Mouse (Mus musculus): ENCODE measurements around the gene Gp1bb. TPM values are rescaled to one million over a fixed set of nuclear protein-coding genes. Genes with fewer than 3 reads are reported as not detected.

The Gp1bb gene
- polyA plus RNA-seq, 1 experiment from 2014 or later: 7.4 TPM

DNA sequence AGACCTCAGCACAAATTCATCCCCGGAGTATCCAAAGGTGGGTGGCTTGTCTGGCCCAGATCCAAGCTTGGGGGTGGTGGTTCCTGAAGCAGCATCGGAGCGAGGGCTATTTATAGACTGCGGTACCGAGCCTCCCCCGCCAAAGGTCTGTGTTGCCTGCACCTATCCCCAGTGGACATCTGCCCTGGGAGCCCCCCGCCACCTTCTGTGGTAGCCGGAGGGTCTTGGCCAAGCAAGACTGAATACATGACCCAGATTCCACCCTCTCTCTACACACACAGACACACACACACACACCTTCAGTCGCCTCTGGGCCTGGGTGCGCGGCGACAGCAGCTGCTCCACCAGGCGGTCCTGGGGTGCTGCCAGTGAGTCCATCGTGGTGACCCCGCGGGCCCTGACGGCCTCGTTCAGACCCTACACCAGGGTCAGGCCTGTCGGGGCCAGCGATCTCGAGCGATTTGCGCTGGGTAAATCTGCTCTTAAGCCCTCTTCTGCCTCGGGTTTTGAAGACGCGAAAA is 3.6 kb upstream of the Gp1bb start:
- Histone ChIP-seq H3K4me1 (peaks cover 48% of the 10 kb centered on the region), H3K36me3 (peaks cover 11% of the 10 kb centered on the region), H3K27ac (peak overlapping the region; percentile 47), H3K4me3 (peak overlapping the region; percentile 59), H3K9me3 (no peaks in the 10 kb centered on the region), H3K27me3 (ENCODE audit: insufficient read depth, poor library complexity, severe bottlenecking) (peaks cover 95% of the 10 kb centered on the region)
- WGBS: 7% methylated on average over 26 of the region's 26 CpGs
- no peak for DNase-seq (ENCODE audit: low spot score)

DNA sequence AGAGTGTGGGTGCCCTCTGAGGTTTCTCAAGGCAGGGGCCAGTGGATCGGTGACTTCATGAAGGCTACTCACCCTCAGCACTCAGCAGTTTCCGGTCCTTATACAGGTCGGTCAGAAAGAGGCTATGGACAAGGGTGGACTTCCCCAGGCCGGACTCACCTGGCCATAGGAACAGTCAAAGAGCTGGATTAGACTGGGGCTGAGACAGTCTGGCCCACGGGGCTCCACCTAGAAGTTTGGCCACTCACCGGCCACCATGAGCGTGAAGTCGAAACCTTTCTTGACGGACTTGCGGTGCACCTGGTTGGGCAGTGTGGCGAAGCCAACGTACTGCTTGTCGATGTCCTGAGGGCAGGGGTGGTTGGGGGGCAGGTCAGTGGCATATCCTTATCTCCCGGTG is 2.9 kb upstream of the Gp1bb start:
- no peak for DNase-seq (ENCODE audit: low spot score)
- 38% methylated on average over 14 of the region's 14 CpGs for WGBS
- Histone ChIP-seq H3K36me3 (peaks cover 11% of the 10 kb centered on the region), H3K27me3 (ENCODE audit: insufficient read depth, poor library complexity, severe bottlenecking) (peaks cover 95% of the 10 kb centered on the region), H3K4me3 (no peak overlapping the region), H3K4me1 (peaks cover 52% of the 10 kb centered on the region), H3K9me3 (no peaks in the 10 kb centered on the region), H3K27ac (no peak overlapping the region)

DNA sequence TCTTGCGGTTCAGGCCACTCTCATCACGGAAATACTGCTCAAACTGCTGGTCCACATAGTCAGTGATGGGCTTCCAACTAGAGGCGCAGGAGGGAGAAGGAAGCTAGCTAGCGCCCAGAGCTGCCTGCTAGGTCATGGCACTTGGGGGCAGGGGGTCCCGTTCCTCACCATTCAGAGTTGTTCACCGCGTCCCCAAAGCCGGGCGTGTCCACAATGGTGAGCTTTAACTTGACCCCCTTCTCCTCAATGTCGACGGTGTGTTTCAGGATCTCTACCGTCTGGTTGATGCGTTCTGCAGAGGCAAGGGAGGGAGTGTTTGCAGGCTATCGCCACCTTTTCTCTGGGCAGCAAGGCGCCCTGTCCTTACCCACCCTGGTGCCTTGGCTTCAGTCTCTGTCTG is 2.4 kb upstream of the Gp1bb start:
- WGBS: 20% methylated on average over 15 of the region's 15 CpGs
- Histone ChIP-seq H3K27ac (no peak overlapping the region), H3K4me1 (peaks cover 49% of the 10 kb centered on the region), H3K4me3 (no peak overlapping the region), H3K36me3 (peaks cover 11% of the 10 kb centered on the region), H3K27me3 (ENCODE audit: insufficient read depth, poor library complexity, severe bottlenecking) (peaks cover 97% of the 10 kb centered on the region), H3K9me3 (no peaks in the 10 kb centered on the region)
- DNase-seq (ENCODE audit: low spot score): no peak

DNA sequence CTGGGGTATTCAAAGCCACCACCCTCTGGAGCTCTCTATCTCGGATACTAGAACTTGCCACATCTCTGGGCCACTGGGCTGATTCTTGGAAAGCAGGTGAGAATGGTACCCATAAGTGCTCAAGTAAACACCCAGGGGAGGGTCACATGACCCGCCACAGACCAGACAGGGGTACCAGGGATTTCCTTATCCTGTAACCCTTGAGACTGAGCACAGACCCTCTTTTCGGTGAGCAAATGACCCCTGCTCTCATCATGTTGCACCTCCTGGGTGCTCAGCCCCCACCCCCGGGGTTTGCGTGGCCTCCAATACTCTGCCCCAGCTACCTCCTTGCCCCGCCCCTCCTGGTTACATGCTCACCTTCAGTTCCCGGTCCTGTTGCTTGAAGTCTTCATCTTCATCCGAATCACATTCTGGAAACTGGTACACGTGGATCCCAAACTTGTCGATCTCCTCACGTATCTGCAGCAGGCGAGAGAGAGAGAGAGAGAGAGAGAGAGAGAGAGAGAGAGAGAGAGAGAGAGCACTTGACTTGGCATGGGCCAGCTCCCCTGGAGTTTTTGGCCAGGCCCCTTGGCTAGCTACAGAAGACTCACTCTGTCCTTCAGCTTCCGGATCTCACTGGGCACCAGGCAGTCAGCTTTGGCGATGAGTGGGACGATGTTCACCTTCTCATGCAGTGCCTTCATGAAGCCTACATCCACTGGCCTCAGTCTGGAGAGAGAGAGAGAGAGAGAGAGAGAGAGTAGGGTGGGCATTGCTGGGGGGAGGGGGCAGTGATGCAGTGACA is 1.7 kb upstream of the Gp1bb start:
- Histone ChIP-seq H3K36me3 (peaks cover 11% of the 10 kb centered on the region), H3K27me3 (ENCODE audit: insufficient read depth, poor library complexity, severe bottlenecking) (peaks cover 98% of the 10 kb centered on the region), H3K27ac (no peak overlapping the region), H3K4me1 (peaks cover 45% of the 10 kb centered on the region), H3K4me3 (no peak overlapping the region), H3K9me3 (no peaks in the 10 kb centered on the region)
- 25% methylated on average over 15 of the region's 15 CpGs for WGBS
- no peak for DNase-seq (ENCODE audit: low spot score)

DNA sequence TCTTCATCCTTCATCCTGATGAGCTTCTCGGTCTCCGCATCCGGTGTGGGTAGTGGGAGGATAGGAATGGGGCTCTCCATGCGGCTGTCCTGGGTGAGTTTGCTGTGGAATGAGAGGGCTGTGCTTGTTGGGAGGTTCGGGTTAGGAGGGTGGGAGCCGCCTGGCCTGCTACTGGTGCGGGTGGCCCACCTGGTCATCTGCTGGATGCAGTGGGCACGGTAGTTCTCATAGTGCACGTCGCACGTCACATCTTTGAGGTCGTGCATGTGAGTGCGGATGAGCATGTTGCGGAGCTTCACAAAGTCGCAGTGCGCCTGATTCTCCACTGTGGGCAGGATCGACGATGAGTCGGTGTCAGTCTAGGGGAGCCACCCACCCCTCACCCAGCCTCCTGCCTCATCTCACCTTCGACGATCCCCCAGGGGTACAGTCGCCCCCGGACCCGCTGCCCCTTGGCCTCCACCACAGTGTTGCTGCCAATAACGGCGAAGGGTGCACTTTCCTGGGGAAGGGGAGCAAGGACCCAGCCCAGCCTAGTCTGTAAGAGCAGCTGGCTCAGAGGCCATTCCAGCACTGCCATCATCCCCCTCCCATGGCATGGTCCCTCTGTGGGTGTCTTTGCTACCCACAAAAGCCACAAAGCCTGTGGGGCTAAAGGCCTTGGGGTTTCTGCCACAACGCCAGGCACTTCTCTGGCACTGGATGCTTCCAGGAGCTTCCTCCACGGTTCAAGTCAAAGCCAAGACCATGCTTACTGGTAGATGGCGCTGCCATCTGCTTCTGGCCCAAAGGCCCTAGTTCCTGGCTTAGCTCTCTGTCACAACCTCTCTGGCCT is 930 bp upstream of the Gp1bb start:
- Histone ChIP-seq H3K4me3 (no peak overlapping the region), H3K36me3 (peaks cover 11% of the 10 kb centered on the region), H3K27ac (no peak overlapping the region), H3K27me3 (ENCODE audit: insufficient read depth, poor library complexity, severe bottlenecking) (peaks cover 98% of the 10 kb centered on the region), H3K9me3 (no peaks in the 10 kb centered on the region), H3K4me1 (peaks cover 39% of the 10 kb centered on the region)
- 12% methylated on average over 29 of the region's 29 CpGs for WGBS
- DNase-seq (ENCODE audit: low spot score): no peak

DNA sequence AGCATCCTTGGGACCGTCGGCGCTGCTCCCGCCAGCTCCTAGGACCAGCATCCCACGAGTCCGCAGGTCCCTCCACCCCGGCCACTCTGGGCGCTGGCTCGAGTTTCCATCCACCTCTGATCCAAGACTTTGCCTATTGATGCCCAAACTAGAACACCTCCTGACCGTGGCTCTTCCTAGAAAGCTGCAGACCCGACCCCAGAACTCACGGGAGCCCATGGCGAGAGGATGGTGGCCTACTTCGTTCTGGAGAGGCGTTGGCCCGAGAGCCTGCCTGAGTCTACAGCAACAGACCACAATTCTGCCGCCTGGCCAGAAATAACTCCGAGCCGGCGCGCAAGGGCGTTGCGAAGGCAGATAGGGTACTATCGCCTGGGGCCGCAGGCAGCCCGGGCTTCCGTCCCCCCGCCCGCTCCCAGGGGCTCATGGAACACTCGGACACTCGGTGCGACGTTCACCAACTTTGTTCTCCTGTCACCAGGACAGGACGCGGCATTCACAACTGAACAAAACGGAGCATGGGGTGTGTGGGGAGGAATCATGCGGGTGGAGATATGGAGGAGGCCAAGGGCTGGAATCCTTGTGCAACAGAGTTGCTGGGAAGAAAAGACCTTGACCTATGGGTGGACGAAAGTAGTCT is 721 bp downstream of the Gp1bb start:
- peaks cover 99% of the 10 kb centered on the region for H3K27me3 ChIP-seq (ENCODE audit: insufficient read depth, poor library complexity, severe bottlenecking)
- H3K4me3 ChIP-seq: peak overlapping the region; percentile 67
- H3K36me3 ChIP-seq: peaks cover 11% of the 10 kb centered on the region
- WGBS: under 1% methylated on average over 38 of the region's 38 CpGs
- no peaks in the 10 kb centered on the region for H3K9me3 ChIP-seq
- DNase-seq (ENCODE audit: low spot score): no peak
- peaks cover 50% of the 10 kb centered on the region for H3K4me1 ChIP-seq
- H3K27ac ChIP-seq: peak overlapping the region; percentile 54

DNA sequence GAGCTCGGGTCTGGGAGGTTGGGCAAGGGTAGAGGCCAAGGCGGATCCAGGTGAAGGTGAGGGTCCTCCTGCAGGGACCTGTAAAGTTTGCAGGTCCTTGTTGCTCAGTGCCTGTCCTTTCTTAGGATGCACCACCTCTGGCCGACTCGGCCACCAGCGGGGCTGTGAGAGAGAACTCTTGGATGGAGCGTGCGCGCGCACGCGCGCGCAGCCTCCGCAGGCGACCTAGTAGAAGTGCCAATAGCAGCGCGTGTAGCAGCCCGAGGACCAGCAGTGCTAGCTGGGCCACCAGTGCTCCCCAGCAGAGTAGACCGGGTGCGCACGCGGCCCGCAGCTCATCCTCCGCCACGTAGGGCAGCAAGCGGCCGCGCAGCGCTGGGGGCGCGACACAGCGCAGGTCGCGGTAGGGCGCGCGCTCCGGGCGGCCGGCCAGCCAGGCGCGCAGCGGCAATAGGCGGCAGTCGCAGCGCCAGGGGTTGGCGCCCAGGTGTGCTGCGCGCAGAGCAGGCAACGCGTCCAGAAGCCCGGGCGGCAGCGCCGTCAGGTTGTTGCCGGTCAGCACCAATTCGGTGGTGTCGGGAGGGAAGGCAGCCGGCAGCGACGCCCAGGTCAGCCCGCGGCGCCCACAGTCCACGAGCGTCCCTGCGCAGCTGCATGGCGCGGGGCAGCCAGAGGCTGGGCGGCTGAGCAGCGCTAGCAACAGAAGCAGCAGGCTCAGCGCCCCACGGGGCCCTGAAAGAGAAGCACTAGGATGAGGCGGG is 1.4 kb downstream of the Gp1bb start:
- H3K9me3 ChIP-seq: no peaks in the 10 kb centered on the region
- DNase-seq (ENCODE audit: low spot score): no peak
- H3K4me3 ChIP-seq: peak overlapping the region; percentile 67
- peaks cover 43% of the 10 kb centered on the region for H3K4me1 ChIP-seq
- peak overlapping the region; percentile 54; the same call in 1 of the 2 replicates for H3K27ac ChIP-seq
- peaks cover 11% of the 10 kb centered on the region for H3K36me3 ChIP-seq
- H3K27me3 ChIP-seq (ENCODE audit: insufficient read depth, poor library complexity, severe bottlenecking): peaks cover 100% of the 10 kb centered on the region
- under 1% methylated on average over 74 of the region's 74 CpGs for WGBS

DNA sequence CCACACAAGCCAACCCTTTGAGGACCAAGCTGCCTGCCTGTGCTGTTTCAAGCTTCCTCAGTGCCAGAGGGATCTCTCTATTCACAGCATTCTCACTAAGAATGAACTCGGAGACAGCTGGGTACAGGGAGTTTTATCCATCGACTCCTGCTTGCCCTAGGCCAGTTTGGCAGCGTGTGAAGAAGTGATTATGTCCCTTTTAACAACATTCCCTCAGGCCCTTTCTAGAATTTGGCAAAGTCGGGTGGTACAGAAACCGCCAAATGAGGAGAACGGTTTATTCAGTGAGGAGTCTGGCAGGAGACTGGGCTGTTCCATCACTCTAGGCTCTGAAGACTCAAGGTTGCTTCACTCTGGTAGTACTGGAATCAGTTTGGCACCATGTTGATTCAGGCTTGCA is 2.0 kb downstream of the Gp1bb start:
- peaks cover 11% of the 10 kb centered on the region for H3K36me3 ChIP-seq
- peak overlapping the region; percentile 67 for H3K4me3 ChIP-seq
- H3K27ac ChIP-seq: no peak overlapping the region
- 24% methylated on average over 6 of the region's 6 CpGs for WGBS
- H3K27me3 ChIP-seq (ENCODE audit: insufficient read depth, poor library complexity, severe bottlenecking): peaks cover 98% of the 10 kb centered on the region
- peaks cover 40% of the 10 kb centered on the region for H3K4me1 ChIP-seq
- no peaks in the 10 kb centered on the region for H3K9me3 ChIP-seq
- no peak for DNase-seq (ENCODE audit: low spot score)

DNA sequence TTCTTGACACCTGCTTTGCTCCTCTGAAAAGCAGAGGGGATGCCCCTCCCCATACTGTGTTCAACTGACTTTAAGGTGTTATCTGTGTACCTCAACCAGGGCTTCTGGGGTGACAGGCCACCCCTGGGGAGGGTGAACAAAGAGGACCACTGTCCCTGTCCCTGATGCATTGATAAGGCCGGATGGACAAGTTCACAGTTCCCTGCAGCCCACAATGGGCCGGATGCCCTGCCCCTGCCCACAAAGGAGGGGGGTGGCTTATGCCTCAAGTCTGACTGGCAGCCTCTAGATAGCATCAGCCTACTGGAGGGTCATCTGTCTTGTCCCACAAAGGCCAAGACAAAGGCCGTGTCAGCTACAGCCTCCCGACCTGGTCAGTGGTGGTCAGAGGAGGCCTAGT is 3.1 kb downstream of the Gp1bb start:
- H3K27me3 ChIP-seq (ENCODE audit: insufficient read depth, poor library complexity, severe bottlenecking): peaks cover 97% of the 10 kb centered on the region
- H3K9me3 ChIP-seq: no peaks in the 10 kb centered on the region
- DNase-seq (ENCODE audit: low spot score): no peak
- peaks cover 5% of the 10 kb centered on the region for H3K36me3 ChIP-seq
- H3K4me1 ChIP-seq: peaks cover 45% of the 10 kb centered on the region
- WGBS: 32% methylated on average over 4 of the region's 4 CpGs
- H3K27ac ChIP-seq: no peak overlapping the region
- H3K4me3 ChIP-seq: no peak overlapping the region

DNA sequence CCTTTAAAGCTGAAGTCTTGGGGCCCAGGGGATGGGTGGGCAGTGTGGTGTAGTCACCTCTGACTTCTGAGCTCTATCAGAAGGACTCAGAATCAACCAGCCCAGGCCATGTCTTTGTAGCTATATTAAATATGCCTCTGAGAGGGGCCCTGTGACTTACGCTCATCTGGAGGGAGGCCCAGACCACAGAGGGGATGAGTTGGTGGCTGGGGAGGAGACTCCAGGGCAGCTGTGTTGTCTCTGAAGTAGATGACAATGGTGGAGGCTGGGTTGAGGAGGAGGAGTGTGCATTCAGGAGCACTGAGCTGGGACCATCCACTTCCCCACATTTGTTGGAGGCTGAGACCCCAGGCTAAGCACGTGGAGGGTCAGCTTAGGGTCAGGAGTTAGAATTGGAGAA is 3.9 kb downstream of the Gp1bb start:
- no peak overlapping the region for H3K27ac ChIP-seq
- peaks cover 45% of the 10 kb centered on the region for H3K4me1 ChIP-seq
- H3K4me3 ChIP-seq: no peak overlapping the region
- 66% methylated on average over 2 of the region's 2 CpGs for WGBS
- DNase-seq (ENCODE audit: low spot score): no peak
- H3K27me3 ChIP-seq (ENCODE audit: insufficient read depth, poor library complexity, severe bottlenecking): peaks cover 97% of the 10 kb centered on the region
- peaks cover 4% of the 10 kb centered on the region for H3K36me3 ChIP-seq
- no peaks in the 10 kb centered on the region for H3K9me3 ChIP-seq

DNA sequence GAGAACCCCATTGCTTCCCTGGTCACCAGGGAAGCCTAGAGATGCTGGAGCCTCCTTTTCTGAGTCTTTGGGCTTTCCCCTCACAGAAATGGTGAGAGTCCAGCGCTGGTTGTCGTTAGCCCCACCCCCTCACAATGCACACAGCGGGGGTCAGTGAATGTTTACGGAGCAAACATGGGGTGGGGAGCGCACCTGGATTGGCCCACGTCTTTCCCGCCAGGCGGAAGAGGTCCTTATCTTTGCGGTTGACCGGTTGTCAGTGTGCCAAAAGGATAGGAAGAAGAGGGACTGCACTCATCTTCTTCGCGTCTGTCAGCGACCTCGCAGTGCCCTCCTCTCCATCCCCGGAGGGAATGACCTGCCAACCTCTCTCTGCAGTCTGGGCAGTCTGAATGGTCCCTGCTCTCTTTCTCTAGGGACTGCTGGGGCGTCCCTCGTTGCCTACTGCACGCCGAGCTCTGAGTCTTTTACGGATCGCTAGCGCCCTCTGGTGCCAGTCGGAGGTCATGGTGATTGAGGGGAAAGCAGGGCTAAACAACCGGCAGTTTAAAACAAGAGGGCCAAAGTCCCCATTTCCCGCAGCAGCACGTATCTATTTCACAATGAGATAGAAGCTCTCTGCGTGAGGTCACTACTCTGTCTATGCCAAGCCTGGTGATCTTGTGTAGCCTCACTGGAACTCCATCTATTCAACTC is 4.7 kb downstream of the Gp1bb start:
- Histone ChIP-seq H3K9me3 (no peaks in the 10 kb centered on the region), H3K27ac (no peak overlapping the region), H3K36me3 (no peaks in the 10 kb centered on the region), H3K4me1 (peaks cover 46% of the 10 kb centered on the region), H3K4me3 (peak overlapping the region; percentile 36), H3K27me3 (ENCODE audit: insufficient read depth, poor library complexity, severe bottlenecking) (peaks cover 97% of the 10 kb centered on the region)
- WGBS: 1% methylated on average over 27 of the region's 27 CpGs
- DNase-seq (ENCODE audit: low spot score): no peak

DNA sequence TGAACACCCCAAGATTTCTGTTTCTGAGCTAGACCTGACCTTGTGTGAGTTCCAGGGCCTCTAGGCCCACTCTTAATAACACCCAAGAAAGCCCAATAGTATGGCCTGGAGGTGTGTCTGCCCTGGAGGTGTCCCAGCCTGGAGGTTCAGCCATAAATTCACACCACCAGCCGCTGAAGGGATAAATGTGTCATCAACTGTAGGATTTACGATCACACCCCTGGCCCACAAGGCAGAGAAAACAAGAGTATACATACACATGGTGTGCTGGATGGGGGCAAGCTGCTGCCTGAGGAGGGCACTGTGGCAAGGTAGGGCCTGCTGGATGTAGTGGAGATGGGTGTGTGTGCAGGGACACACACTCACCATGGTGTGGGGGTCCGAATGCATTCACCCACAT is 8.9 kb downstream of the Gp1bb start:
- Histone ChIP-seq H3K4me1 (peaks cover 49% of the 10 kb centered on the region), H3K36me3 (no peaks in the 10 kb centered on the region), H3K4me3 (no peak overlapping the region), H3K9me3 (no peaks in the 10 kb centered on the region), H3K27me3 (ENCODE audit: insufficient read depth, poor library complexity, severe bottlenecking) (peaks cover 96% of the 10 kb centered on the region), H3K27ac (no peak overlapping the region; the same call in 1 of the 2 replicates)
- no peak for DNase-seq (ENCODE audit: low spot score)
- WGBS: 74% methylated on average over 3 of the region's 3 CpGs
